27 mouse cellular contexts compared by ENCODE assay signal in genomic region chr11:53016358-53017021, GRCm38 (mm10).
DNase-seq lines count a peak whose midpoint lies in the region; ATAC-seq and TF ChIP-seq lines count a peak whose summit lies in the region.
"Had no signal": no experiment of that assay in that cellular context is flagged by ENCODE, and none has a peak within 500 bp of the region (broad histone marks: within the 10 kb centered on the region; RNA-seq: fewer than 3 reads in every experiment).

No protein-coding gene starts in this region.

- 45% methylated on average over 7 of the region's 7 CpGs for WGBS in lung, embryonic 16.5 days
- WGBS in large intestine, adult 2 months, result 30% methylated on average over 7 of the region's 7 CpGs
- 71% methylated on average over 7 of the region's 7 CpGs for WGBS in stomach, embryonic 14.5 days
- 41% methylated on average over 7 of the region's 7 CpGs for WGBS in stomach, postnatal 0 days

- no peak overlapping the region for H3K9ac ChIP-seq in lung, embryonic 16.5 days (ENCODE audit: low read length)
- H3K9ac ChIP-seq in stomach, embryonic 14.5 days (replicated peaks; ENCODE audit: low read depth, low read length), result no peak overlapping the region
- no peak overlapping the region for H3K9ac ChIP-seq in stomach, postnatal 0 days (ENCODE audit: low read length)
- H3K9ac ChIP-seq: embryonic facial prominence, embryonic 13.5 days; forebrain, embryonic 12.5 days; forebrain, embryonic 15.5 days; heart, embryonic 12.5 days; heart, embryonic 15.5 days; hindbrain, embryonic 15.5 days had no signal

- no peaks in the 10 kb centered on the region for H3K27me3 ChIP-seq in lung, embryonic 16.5 days (ENCODE audit: control insufficient read depth, insufficient read depth, low read depth, low read length)
- no peaks in the 10 kb centered on the region for H3K27me3 ChIP-seq in stomach, embryonic 14.5 days (ENCODE audit: control insufficient read depth, insufficient read depth, low read length)
- H3K27me3 ChIP-seq in stomach, postnatal 0 days (ENCODE audit: control insufficient read depth, insufficient read depth, low read length), result no peaks in the 10 kb centered on the region
- H3K27me3 ChIP-seq: embryonic facial prominence, embryonic 13.5 days; forebrain, embryonic 12.5 days; forebrain, embryonic 15.5 days; heart, embryonic 12.5 days; heart, embryonic 15.5 days; hindbrain, embryonic 15.5 days had no signal

- H3K27ac ChIP-seq in lung, embryonic 16.5 days (ENCODE audit: low read length), result no peak overlapping the region
- no peak overlapping the region for H3K27ac ChIP-seq in stomach, embryonic 14.5 days (ENCODE audit: low read length)
- H3K27ac ChIP-seq in stomach, postnatal 0 days (replicated peaks), result peak overlapping the region; percentile 65
- H3K27ac ChIP-seq: embryonic facial prominence, embryonic 10.5 days; embryonic facial prominence, embryonic 13.5 days; forebrain, embryonic 12.5 days; forebrain, embryonic 15.5 days; heart, embryonic 15.5 days; hindbrain, embryonic 10.5 days; hindbrain, embryonic 15.5 days had no signal

- peak; percentile 64; the same call in 1 of the 2 replicates for ATAC-seq in lung, embryonic 16.5 days (ENCODE audit: low read depth)
- ATAC-seq in stomach, embryonic 14.5 days (ENCODE audit: insufficient number of reproducible peaks, insufficient read depth, low FRiP score, low read depth), result peak; percentile 54; the same call in 1 of the 2 replicates
- ATAC-seq in stomach, postnatal 0 days (ENCODE audit: low FRiP score, low TSS enrichment), result peak; percentile 90
- ATAC-seq: CD4-positive, CD25-positive, alpha-beta regulatory T cell, adult 4 months; forebrain, embryonic 15.5 days had no signal

- TF ChIP-seq CTCF in stomach, postnatal 0 days (IDR thresholded peaks at IDR 0.05; ENCODE audit: low read depth), result no peak

- DNase-seq in lung, postnatal 14 days, result no peak
- peak; percentile 56 for DNase-seq in large intestine, adult 2 months (ENCODE audit: low read depth, low spot score)
- DNase-seq in stomach, postnatal 0 days (ENCODE audit: low spot score), result peak; percentile 74
- no peak for DNase-seq in adrenal gland, postnatal 36 days
- DNase-seq: adrenal gland, adult 2 months; adrenal gland, postnatal 14 days; cerebellum, adult 11-12 months; cerebellum, adult 8-10 months; cerebellum, postnatal 10 days; cerebellum, postnatal 36 days; embryo, embryonic 11 days; gastrocnemius, postnatal 25 days; heart, adult 18-20 months; heart, postnatal 10 days; heart, postnatal 36 days had no signal

- no peak overlapping the region for H3K4me2 ChIP-seq in lung, embryonic 16.5 days (ENCODE audit: low read depth, low read length)
- no peak overlapping the region for H3K4me2 ChIP-seq in stomach, embryonic 14.5 days (replicated peaks; ENCODE audit: low read depth, low read length)
- no peak overlapping the region for H3K4me2 ChIP-seq in stomach, postnatal 0 days (replicated peaks; ENCODE audit: low read depth)
- H3K4me2 ChIP-seq: embryonic facial prominence, embryonic 13.5 days; forebrain, embryonic 12.5 days; forebrain, embryonic 15.5 days; heart, embryonic 12.5 days; heart, embryonic 15.5 days; hindbrain, embryonic 15.5 days had no signal

- H3K4me1 ChIP-seq in lung, embryonic 16.5 days (replicated peaks; ENCODE audit: control insufficient read depth, insufficient read depth, low read length), result no peaks in the 10 kb centered on the region; the same call in 1 of the 2 replicates
- H3K4me1 ChIP-seq in stomach, embryonic 14.5 days (ENCODE audit: control insufficient read depth, insufficient read depth, low read length), result no peaks in the 10 kb centered on the region
- H3K4me1 ChIP-seq in stomach, postnatal 0 days (replicated peaks; ENCODE audit: control insufficient read depth, insufficient read depth), result no peaks in the 10 kb centered on the region
- H3K4me1 ChIP-seq: embryonic facial prominence, embryonic 10.5 days; embryonic facial prominence, embryonic 13.5 days; forebrain, embryonic 12.5 days; forebrain, embryonic 15.5 days; heart, embryonic 12.5 days; heart, embryonic 15.5 days; hindbrain, embryonic 10.5 days; hindbrain, embryonic 15.5 days had no signal

- H3K36me3 ChIP-seq in lung, embryonic 16.5 days (ENCODE audit: control insufficient read depth, insufficient read depth, low read length), result no peaks in the 10 kb centered on the region
- H3K36me3 ChIP-seq in stomach, embryonic 14.5 days (ENCODE audit: control insufficient read depth, insufficient read depth, low read length), result no peaks in the 10 kb centered on the region
- H3K36me3 ChIP-seq in stomach, postnatal 0 days (ENCODE audit: control insufficient read depth, insufficient read depth, low read length), result no peaks in the 10 kb centered on the region
- H3K36me3 ChIP-seq: embryonic facial prominence, embryonic 10.5 days; embryonic facial prominence, embryonic 13.5 days; forebrain, embryonic 12.5 days; forebrain, embryonic 15.5 days; heart, embryonic 12.5 days; heart, embryonic 15.5 days; hindbrain, embryonic 10.5 days; hindbrain, embryonic 15.5 days had no signal

- no peaks in the 10 kb centered on the region for H3K9me3 ChIP-seq in lung, embryonic 16.5 days (ENCODE audit: control insufficient read depth, low read length)
- no peaks in the 10 kb centered on the region for H3K9me3 ChIP-seq in stomach, embryonic 14.5 days (ENCODE audit: control insufficient read depth, low read depth, low read length)
- H3K9me3 ChIP-seq in stomach, postnatal 0 days (ENCODE audit: control insufficient read depth, low read length), result no peaks in the 10 kb centered on the region
- H3K9me3 ChIP-seq: embryonic facial prominence, embryonic 10.5 days; embryonic facial prominence, embryonic 13.5 days; forebrain, embryonic 12.5 days; forebrain, embryonic 15.5 days; heart, embryonic 12.5 days; heart, embryonic 15.5 days; hindbrain, embryonic 10.5 days; hindbrain, embryonic 15.5 days had no signal

- no peak overlapping the region for H3K4me3 ChIP-seq in lung, embryonic 16.5 days (ENCODE audit: low read length)
- no peak overlapping the region for H3K4me3 ChIP-seq in stomach, embryonic 14.5 days (ENCODE audit: low read depth, low read length)
- H3K4me3 ChIP-seq in stomach, postnatal 0 days (ENCODE audit: low read depth, low read length), result no peak overlapping the region
- H3K4me3 ChIP-seq: embryonic facial prominence, embryonic 10.5 days; embryonic facial prominence, embryonic 13.5 days; erythroblast, embryonic 14.5 days; forebrain, embryonic 12.5 days; forebrain, embryonic 15.5 days; heart, embryonic 12.5 days; heart, embryonic 15.5 days; hindbrain, embryonic 10.5 days; hindbrain, embryonic 15.5 days had no signal

- TF ChIP-seq EP300 in stomach, postnatal 0 days (optimal IDR thresholded peaks at IDR 0.05), result no peak

Comparison
In these comparisons a context has a peak if more than half of its experiments do, and no peak if none do; other contexts are left out.
1. DNase-seq: peak in large intestine, adult 2 months (single experiment) and stomach, postnatal 0 days (single experiment); none in lung, postnatal 14 days (single experiment) and adrenal gland, postnatal 36 days (0 of 2).
2. Peak in every context shown above with its lines, with median percentiles within 50 percentile points of each other: ATAC-seq.